Mouse (Mus musculus) liver, embryonic 13.5 days (tissue): ENCODE results near the gene Gm11733. TPM values are rescaled to one million over a fixed set of nuclear protein-coding genes. Genes with fewer than 3 reads are reported as not detected.

ENCODE experiments used
- ATAC-seq: fragments of 200-750 bp; cut with Nextera tagmentation; 2 replicates; pipeline ENCODE4 v1.8.0; 2017; ENCODE audit warnings: low read depth, mild to moderate bottlenecking, moderate number of reproducible peaks, moderate library complexity
- DNase-seq: peaks from one replicate; pipeline ENCODE4 v3.0.0; 2022
- H3K27ac ChIP-seq: fragments of 300-500 bp; sonication (generic); 2 replicates; pipeline ENCODE4 v1.5.1; 2015; ENCODE audit warnings: moderate library complexity, mild to moderate bottlenecking, inconsistent platforms
- H3K27me3 ChIP-seq: fragments of 300-500 bp; sonication (generic); 2 replicates; pipeline ENCODE4 v1.6.1; 2015; ENCODE audit warnings: mild to moderate bottlenecking, inconsistent platforms
- H3K36me3 ChIP-seq: fragments of 300-500 bp; sonication (generic); 2 replicates; pipeline ENCODE4 v1.6.1; 2015; ENCODE audit warnings: mild to moderate bottlenecking, inconsistent platforms
- H3K4me1 ChIP-seq: fragments of 300-500 bp; sonication (generic); replicated peaks from 2 replicates; pipeline ENCODE4 v1.6.1; 2015; ENCODE audit warnings: inconsistent platforms
- H3K4me2 ChIP-seq: fragments of 300-500 bp; sonication (generic); 2 replicates; pipeline ENCODE4 v1.6.1; 2015; ENCODE audit warnings: inconsistent platforms, mild to moderate bottlenecking, moderate library complexity
- H3K4me3 ChIP-seq: fragments of 300-500 bp; sonication (generic); replicated peaks from 2 replicates; pipeline ENCODE4 v1.5.1; 2015; ENCODE audit warnings: mild to moderate bottlenecking, inconsistent platforms
- H3K9ac ChIP-seq: fragments of 300-500 bp; sonication (generic); 2 replicates; pipeline ENCODE4 v1.6.1; 2015; ENCODE audit warnings: mild to moderate bottlenecking, inconsistent platforms
- H3K9me3 ChIP-seq: fragments of 300-500 bp; sonication (generic); replicated peaks from 2 replicates; pipeline ENCODE4 v1.6.1; 2016; ENCODE audit warnings: inconsistent platforms
- WGBS: fragments of 180-500 bp; shearing (Covaris S2); methylation state at CpG from one replicate; pipeline ENCODE4 v1.1.7; 2015; ENCODE audit not compliant: insufficient replicate concordance; 5-methylcytosine and 5-hydroxymethylcytosine counted together
- polyA plus RNA-seq: library from polyadenylated mRNA; unstranded; fragments of >200 nt; fragmentation: Nextera tagmentation; extraction: Ambion mirVana; gene quantifications from 2 replicates; pipeline ENCODE4 v1.2.1, GENCODE M21; 2015

Gm11733 gene
- polyA plus RNA-seq, 1 experiment from 2014 or later, result not detected

- H3K27me3 ChIP-seq, result no peaks in the 10 kb centered on the region
- H3K4me1 ChIP-seq, result no peaks in the 10 kb centered on the region
- H3K9ac ChIP-seq, result no peak overlapping the region
- no peak for DNase-seq
- no peak overlapping the region for H3K4me2 ChIP-seq
- H3K4me3 ChIP-seq, result no peak overlapping the region
- WGBS, result 76% methylated on average over 10 of the region's 10 CpGs
- H3K9me3 ChIP-seq, result no peaks in the 10 kb centered on the region
- no peak for ATAC-seq
- H3K36me3 ChIP-seq, result no peaks in the 10 kb centered on the region
- no peak overlapping the region for H3K27ac ChIP-seq
These were observed 31.7 kb downstream of the Gm11733 start for GRCm38 (mm10) chr11:117515718-117516421.

- no peak for ATAC-seq
- DNase-seq, result no peak
- Histone ChIP-seq H3K27ac (no peak overlapping the region), H3K4me3 (no peak overlapping the region), H3K9ac (no peak overlapping the region), H3K9me3 (no peaks in the 10 kb centered on the region), H3K27me3 (no peaks in the 10 kb centered on the region), H3K36me3 (no peaks in the 10 kb centered on the region), H3K4me2 (no peak overlapping the region), H3K4me1 (no peaks in the 10 kb centered on the region)
- WGBS, result 66% methylated on average over 3 of the region's 3 CpGs
These were observed 32.2 kb downstream of the Gm11733 start for GRCm38 (mm10) chr11:117516422-117516796.

GRCm38 (mm10) chr11:117521906-117522780 lies 38.0 kb downstream of the Gm11733 start:
- Histone ChIP-seq H3K36me3 (no peaks in the 10 kb centered on the region), H3K9ac (no peak overlapping the region), H3K4me2 (no peak overlapping the region), H3K9me3 (no peaks in the 10 kb centered on the region), H3K4me1 (no peaks in the 10 kb centered on the region), H3K27ac (no peak overlapping the region), H3K4me3 (no peak overlapping the region), H3K27me3 (peaks cover 6% of the 10 kb centered on the region; the same call in 1 of the 2 replicates)
- WGBS, result 56% methylated on average over 13 of the region's 13 CpGs
- ATAC-seq (no peak), DNase-seq (no peak)

GRCm38 (mm10) chr11:117522879-117523519 lies 38.8 kb downstream of the Gm11733 start:
- DNase-seq, result no peak
- H3K9ac ChIP-seq, result no peak overlapping the region

GRCm38 (mm10) chr11:117525606-117526349 lies 41.6 kb downstream of the Gm11733 start:
- Histone ChIP-seq H3K4me1 (no peaks in the 10 kb centered on the region), H3K27me3 (peaks cover 6% of the 10 kb centered on the region; the same call in 1 of the 2 replicates), H3K9ac (no peak overlapping the region), H3K27ac (no peak overlapping the region), H3K9me3 (no peaks in the 10 kb centered on the region), H3K4me3 (no peak overlapping the region), H3K36me3 (no peaks in the 10 kb centered on the region), H3K4me2 (no peak overlapping the region)
- DNase-seq (no peak), ATAC-seq (no peak)
- WGBS, result 15% methylated on average over 18 of the region's 18 CpGs

More at GRCm38 (mm10) chr11:117522879-117523519, 38.8 kb downstream of the Gm11733 start:
- Histone ChIP-seq H3K4me1 (no peaks in the 10 kb centered on the region), H3K4me3 (no peak overlapping the region), H3K4me2 (no peak overlapping the region), H3K27ac (no peak overlapping the region), H3K36me3 (no peaks in the 10 kb centered on the region), H3K27me3 (peaks cover 6% of the 10 kb centered on the region; the same call in 1 of the 2 replicates), H3K9me3 (no peaks in the 10 kb centered on the region)
- no peak for ATAC-seq
- 53% methylated on average over 15 of the region's 16 CpGs for WGBS

GRCm38 (mm10) chr11:117532374-117532773 lies 48.2 kb downstream of the Gm11733 start:
- Histone ChIP-seq H3K27ac (no peak overlapping the region), H3K4me2 (no peak overlapping the region), H3K4me1 (no peaks in the 10 kb centered on the region), H3K4me3 (no peak overlapping the region), H3K9ac (no peak overlapping the region), H3K9me3 (no peaks in the 10 kb centered on the region), H3K36me3 (no peaks in the 10 kb centered on the region), H3K27me3 (no peaks in the 10 kb centered on the region)
- WGBS, result 62% methylated on average over 10 of the region's 10 CpGs
- DNase-seq (no peak), ATAC-seq (no peak)

- no peaks in the 10 kb centered on the region for H3K36me3 ChIP-seq
- ATAC-seq (no peak), DNase-seq (no peak)
- no peak overlapping the region for H3K9ac ChIP-seq
- no peaks in the 10 kb centered on the region for H3K4me1 ChIP-seq
- WGBS, result 60% methylated on average over 10 of the region's 10 CpGs
- no peaks in the 10 kb centered on the region for H3K9me3 ChIP-seq
- H3K27ac ChIP-seq, result no peak overlapping the region
- H3K27me3 ChIP-seq, result no peaks in the 10 kb centered on the region
- H3K4me2 ChIP-seq, result no peak overlapping the region
- no peak overlapping the region for H3K4me3 ChIP-seq
These were observed 50.7 kb downstream of the Gm11733 start for GRCm38 (mm10) chr11:117534912-117535311.

- no peaks in the 10 kb centered on the region for H3K9me3 ChIP-seq
- no peak for DNase-seq
- WGBS, result 44% methylated on average over 9 of the region's 9 CpGs
These were observed 51.5 kb downstream of the Gm11733 start for GRCm38 (mm10) chr11:117535491-117536304.

GRCm38 (mm10) chr11:117536586-117536985 lies 52.4 kb downstream of the Gm11733 start:
- no peak overlapping the region for H3K9ac ChIP-seq
- WGBS, result 36% methylated on average over 3 of the region's 3 CpGs

More at GRCm38 (mm10) chr11:117535491-117536304, 51.5 kb downstream of the Gm11733 start:
- no peak for ATAC-seq
- Histone ChIP-seq H3K4me2 (no peak overlapping the region), H3K27me3 (no peaks in the 10 kb centered on the region), H3K27ac (no peak overlapping the region), H3K36me3 (no peaks in the 10 kb centered on the region), H3K4me1 (no peaks in the 10 kb centered on the region), H3K4me3 (no peak overlapping the region), H3K9ac (no peak overlapping the region)

More at GRCm38 (mm10) chr11:117536586-117536985, 52.4 kb downstream of the Gm11733 start:
- H3K27me3 ChIP-seq, result 0 out of 2 replicates have a peak, but pooled peaks cover 5% of the 10 kb centered on the region
- no peaks in the 10 kb centered on the region for H3K4me1 ChIP-seq
- no peak overlapping the region for H3K27ac ChIP-seq
- DNase-seq, result no peak
- no peaks in the 10 kb centered on the region for H3K9me3 ChIP-seq
- no peak overlapping the region for H3K4me3 ChIP-seq
- H3K36me3 ChIP-seq, result no peaks in the 10 kb centered on the region
- no peak overlapping the region for H3K4me2 ChIP-seq
- no peak for ATAC-seq
